Comparison of ENCODE assay signal across 8 mouse cellular contexts in genomic region chr14:105802529-105803280, GRCm38 (mm10).
DNase-seq lines count a peak whose midpoint lies in the region; ATAC-seq and TF ChIP-seq lines count a peak whose summit lies in the region.

No protein-coding gene starts in this region.

- H3K4me3 ChIP-seq in forebrain, embryonic 14.5 days (ENCODE audit: low read depth, low read length) = no peak overlapping the region
- H3K4me3 ChIP-seq in kidney, adult 2 months (ENCODE audit: insufficient read depth, low read depth, low read length) = peak overlapping the region; percentile 4; the same call in 1 of the 2 replicates
- H3K4me3 ChIP-seq in lung, embryonic 14.5 days (ENCODE audit: low read depth, low read length) = no peak overlapping the region

- H3K9ac ChIP-seq in forebrain, embryonic 14.5 days (ENCODE audit: low read length) = no peak overlapping the region
- H3K9ac ChIP-seq in lung, embryonic 14.5 days = no peak overlapping the region

- no peaks in the 10 kb centered on the region for H3K36me3 ChIP-seq in forebrain, embryonic 14.5 days (ENCODE audit: control insufficient read depth, insufficient read depth, low read length)
- no peaks in the 10 kb centered on the region for H3K36me3 ChIP-seq in kidney, adult 2 months (ENCODE audit: control insufficient read depth, insufficient read depth, low read length)
- H3K36me3 ChIP-seq in lung, embryonic 14.5 days (ENCODE audit: insufficient read depth) = no peaks in the 10 kb centered on the region

- ATAC-seq in forebrain, embryonic 14.5 days = no peak; the same call in 1 of the 2 replicates
- ATAC-seq in lung, embryonic 14.5 days (ENCODE audit: insufficient read depth) = peak; percentile 84

- no peak overlapping the region for H3K27ac ChIP-seq in forebrain, embryonic 14.5 days (ENCODE audit: low read depth, low read length)
- H3K27ac ChIP-seq in kidney, adult 2 months (ENCODE audit: insufficient read depth, low read depth, low read length) = no peak overlapping the region
- peak overlapping the region; percentile 87 for H3K27ac ChIP-seq in lung, embryonic 14.5 days (ENCODE audit: low read depth)

- intact Hi-C loops in gastrocnemius, postnatal 36 days (cut with DNase I) = no loop called here
- intact Hi-C loops in left cerebral cortex, postnatal 4 days (cut with DNase I) = no loop called here

- WGBS in forebrain, embryonic 14.5 days = 22% methylated on average over 18 of the region's 18 CpGs
- 24% methylated on average over 18 of the region's 18 CpGs for WGBS in kidney, adult 2 months
- 6% methylated on average over 18 of the region's 18 CpGs for WGBS in lung, embryonic 14.5 days

- H3K9me3 ChIP-seq in forebrain, embryonic 14.5 days (replicated peaks; ENCODE audit: control insufficient read depth, low read length) = no peaks in the 10 kb centered on the region
- H3K9me3 ChIP-seq in lung, embryonic 14.5 days (ENCODE audit: low read depth, low read length) = no peaks in the 10 kb centered on the region

- TF ChIP-seq POLR2A in kidney, adult 2 months (IDR thresholded peaks at IDR 0.05; ENCODE audit: low read depth, low read length) = no peak

- DNase-seq in R1 (ENCODE audit: low read depth, low spot score) = peak; percentile 26
- DNase-seq in forebrain, embryonic 14.5 days (ENCODE audit: low spot score) = peak; percentile 7
- peak; percentile 67 for DNase-seq in kidney, adult 2 months
- DNase-seq in lung, embryonic 14.5 days = peak; percentile 71
- DNase-seq in retina, embryonic 14.5 days (ENCODE audit: low spot score) = peak; percentile 12
- DNase-seq in layer of hippocampus, postnatal 36 days = no peak
- DNase-seq in gastrocnemius, postnatal 36 days = no peak
- no peak for DNase-seq in left cerebral cortex, postnatal 4 days

- H3K4me1 ChIP-seq in forebrain, embryonic 14.5 days (ENCODE audit: control insufficient read depth, insufficient read depth, low read length) = no peaks in the 10 kb centered on the region; the same call in 1 of the 2 replicates
- H3K4me1 ChIP-seq in kidney, adult 2 months (ENCODE audit: control insufficient read depth, insufficient read depth, low read length) = no peaks in the 10 kb centered on the region
- H3K4me1 ChIP-seq in lung, embryonic 14.5 days (ENCODE audit: insufficient read depth) = peaks cover 9% of the 10 kb centered on the region

- H3K27me3 ChIP-seq in forebrain, embryonic 14.5 days (replicated peaks; ENCODE audit: control insufficient read depth, insufficient read depth, low read length) = no peaks in the 10 kb centered on the region
- H3K27me3 ChIP-seq in kidney, adult 2 months (replicated peaks; ENCODE audit: control insufficient read depth, insufficient read depth, low read length) = no peaks in the 10 kb centered on the region
- H3K27me3 ChIP-seq in lung, embryonic 14.5 days (ENCODE audit: insufficient read depth, low read length) = no peaks in the 10 kb centered on the region

- no peak for TF ChIP-seq CTCF in kidney, adult 2 months (conservative IDR thresholded peaks at IDR 0.05; ENCODE audit: insufficient read depth, insufficient read length, low read depth, low read length)
- no peak for TF ChIP-seq CTCF in lung, embryonic 14.5 days (IDR thresholded peaks at IDR 0.05; ENCODE audit: low read depth)

- H3K4me2 ChIP-seq in forebrain, embryonic 14.5 days (ENCODE audit: low read length) = peak overlapping the region; percentile 24; the same call in 1 of the 2 replicates
- H3K4me2 ChIP-seq in lung, embryonic 14.5 days = peak overlapping the region; percentile 51

Comparison
In these comparisons a context has a peak if more than half of its experiments do, and no peak if none do; other contexts are left out.
1. DNase-seq: peak in R1 (single experiment), forebrain, embryonic 14.5 days (single experiment), kidney, adult 2 months (single experiment), lung, embryonic 14.5 days (single experiment) and retina, embryonic 14.5 days (single experiment); none in layer of hippocampus, postnatal 36 days (0 of 2), gastrocnemius, postnatal 36 days (0 of 2) and left cerebral cortex, postnatal 4 days (single experiment).